Mouse (Mus musculus): ENCODE data around the gene Rapgef5.

- no peak for TF ChIP-seq GATA1 (IDR thresholded peaks at IDR 0.05; ENCODE audit: low read length)
- TF ChIP-seq TAL1 (IDR thresholded peaks at IDR 0.05; ENCODE audit: low read length), result no peak
Measured at GRCm38 (mm10) chr12:117666391-117666790, 150.1 kb downstream of the Rapgef5 start.
